Mouse (Mus musculus): ENCODE results near the gene Hmga2.
A peak's percentile ranks its signal among the peaks of the same experiment; 100 is the strongest.

Gene Hmga2

DNA sequence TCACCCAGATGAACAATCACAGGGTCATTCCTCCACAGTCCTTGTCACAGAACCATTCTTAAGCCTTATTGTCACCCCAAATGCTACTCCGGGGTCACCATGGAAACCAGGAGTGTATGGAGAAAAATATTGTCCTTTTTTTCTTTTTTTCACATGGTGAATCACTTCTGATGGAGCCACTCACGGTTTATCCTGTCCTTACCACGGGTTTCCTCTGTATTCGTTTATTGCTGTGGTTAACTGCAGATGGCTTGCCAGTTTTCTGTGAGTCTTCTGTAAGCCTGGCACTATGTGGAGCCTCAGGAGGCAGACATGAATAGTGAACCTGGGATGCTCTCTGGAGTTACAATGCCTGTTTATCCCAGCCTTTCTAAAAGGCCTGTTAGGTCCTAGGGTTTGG, 53.4 kb downstream of the Hmga2 start:
- DNase-seq, result no peak

GRCm38 (mm10) chr10:120422050-120422449, 54.2 kb downstream of the Hmga2 start:
- DNase-seq, result peak; percentile 70 to 79

GRCm38 (mm10) chr10:120420971-120421629, 55.2 kb downstream of the Hmga2 start:
- no peak for DNase-seq

DNA sequence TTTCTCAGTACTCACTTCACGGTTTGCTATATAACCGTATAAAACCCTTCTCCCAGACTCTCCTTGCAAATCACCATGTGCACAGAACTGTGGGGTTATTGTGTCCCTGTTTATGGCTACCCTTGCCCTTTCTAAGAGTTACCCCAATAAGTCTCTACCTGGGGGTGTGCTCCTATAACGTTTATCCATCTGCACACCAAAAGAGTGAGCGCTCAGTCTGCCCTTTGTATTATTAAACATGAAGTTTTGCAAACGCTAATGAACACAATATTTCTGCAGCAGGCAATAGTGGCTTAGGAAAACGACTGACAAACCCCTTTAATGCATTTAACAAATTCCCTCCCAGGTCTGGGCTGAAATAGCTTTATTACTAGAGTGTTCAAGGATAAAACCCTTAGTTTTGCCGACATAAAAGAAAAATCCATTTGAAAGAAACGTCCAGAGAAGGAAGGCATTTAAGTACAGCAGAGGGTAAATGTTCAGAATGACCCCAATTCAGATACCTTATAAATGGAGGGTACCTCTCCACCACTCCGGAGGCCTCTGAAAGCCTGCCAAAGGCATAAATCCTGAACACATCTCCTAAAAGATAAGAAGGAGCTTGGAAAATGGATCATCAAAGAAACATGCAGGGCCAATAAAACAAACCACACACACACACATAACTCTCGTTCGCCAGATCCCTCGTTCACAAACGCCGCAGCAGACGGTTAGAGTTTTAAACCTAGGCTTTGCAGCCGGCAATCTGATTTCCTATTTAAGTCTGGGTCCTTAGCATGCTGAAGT, 57.3 kb downstream of the Hmga2 start:
- no peak for DNase-seq

DNA sequence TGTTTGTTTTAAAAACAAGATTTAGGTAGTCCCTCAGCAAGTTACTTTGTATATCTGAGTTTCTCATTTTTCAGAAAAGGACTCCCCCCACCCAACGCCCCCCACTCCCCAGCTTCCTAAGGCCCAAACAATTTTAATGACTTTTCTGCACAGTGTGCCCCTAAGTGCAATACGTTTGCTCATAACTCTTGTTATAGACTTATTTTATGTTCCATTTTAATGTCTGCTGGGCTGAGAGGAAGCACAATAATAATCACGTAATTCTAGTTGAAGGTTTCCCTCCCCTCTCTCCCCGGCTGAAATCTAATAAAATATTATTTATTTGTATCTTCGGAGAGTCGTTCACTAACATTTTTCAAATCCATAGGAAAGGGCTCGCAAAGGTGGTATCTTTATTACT, 58.1 kb downstream of the Hmga2 start:
- no peak for DNase-seq

GRCm38 (mm10) chr10:120417488-120418118, 58.7 kb downstream of the Hmga2 start:
- no peak for DNase-seq

- DNase-seq, result no peak
Observed at GRCm38 (mm10) chr10:120417116-120417487, 59.2 kb downstream of the Hmga2 start.

DNA sequence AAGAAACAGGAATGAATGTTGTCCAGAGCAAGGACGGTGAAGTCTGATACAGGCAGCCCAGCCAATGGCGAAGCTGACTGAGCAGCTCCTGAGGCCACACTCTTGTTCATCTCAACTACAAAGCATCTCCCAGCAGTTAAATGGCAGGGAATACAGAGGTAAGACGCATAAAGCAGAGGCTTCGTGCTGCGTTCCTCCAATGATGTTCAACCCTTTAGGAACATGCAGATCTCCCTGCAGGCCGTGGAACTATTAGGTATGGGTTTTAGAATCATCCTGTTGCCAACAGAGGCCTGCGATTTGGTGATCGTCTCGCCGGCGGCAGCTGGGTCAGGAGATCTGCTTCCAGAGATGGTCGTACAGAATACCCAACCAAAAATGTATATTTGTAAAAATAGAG, 59.6 kb downstream of the Hmga2 start:
- DNase-seq, result no peak

GRCm38 (mm10) chr10:120412215-120412614, 64.1 kb downstream of the Hmga2 start:
- DNase-seq, result no peak

- no peak for DNase-seq
Observed at GRCm38 (mm10) chr10:120410958-120411357, 65.3 kb downstream of the Hmga2 start.

DNA sequence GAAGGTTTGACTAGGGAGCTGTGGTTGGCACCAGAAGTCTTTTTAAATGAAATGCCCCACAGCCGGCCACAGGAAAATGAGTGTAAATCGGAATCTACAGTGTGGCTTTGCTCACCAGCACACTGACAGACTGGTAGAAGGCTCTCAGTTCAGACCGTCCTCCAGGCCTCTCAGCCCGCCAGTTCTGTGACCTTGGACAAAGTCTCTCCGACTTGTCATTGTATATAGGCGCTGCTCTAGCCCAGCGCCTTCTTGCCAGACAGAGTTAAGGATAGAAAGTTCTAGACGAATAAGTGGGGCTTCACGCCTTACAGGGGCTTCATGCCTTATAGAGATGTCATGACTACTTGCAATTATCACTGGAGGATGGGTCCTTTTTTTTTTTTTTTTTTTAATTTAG, 67.1 kb downstream of the Hmga2 start:
- no peak for DNase-seq

DNA sequence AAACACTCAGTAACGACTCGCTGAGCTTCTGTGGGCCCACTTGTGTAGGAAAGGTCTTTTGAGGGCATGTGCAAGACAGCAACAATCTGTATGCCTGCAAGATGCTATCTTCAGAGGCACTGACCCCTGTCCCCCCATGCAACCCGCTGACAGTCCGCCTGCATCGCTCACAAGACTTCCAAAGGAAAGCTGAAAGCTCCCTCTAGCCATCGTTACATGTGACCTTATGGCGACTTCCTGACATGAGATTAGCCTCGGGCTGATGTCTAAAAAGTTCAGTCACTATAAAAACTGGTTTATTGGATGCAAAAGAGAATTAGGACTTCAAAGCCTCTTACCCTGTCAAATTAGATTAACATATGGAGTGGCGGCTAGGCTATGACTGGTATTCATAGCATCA, 69.0 kb downstream of the Hmga2 start:
- DNase-seq, result no peak

GRCm38 (mm10) chr10:120406038-120406437, 70.2 kb downstream of the Hmga2 start:
- no peak for DNase-seq

GRCm38 (mm10) chr10:120405322-120405721, 70.9 kb downstream of the Hmga2 start:
- no peak for DNase-seq

GRCm38 (mm10) chr10:120402966-120403365, 73.3 kb downstream of the Hmga2 start:
- DNase-seq, result peak in 1 of 2 experiments; percentile 27

DNA sequence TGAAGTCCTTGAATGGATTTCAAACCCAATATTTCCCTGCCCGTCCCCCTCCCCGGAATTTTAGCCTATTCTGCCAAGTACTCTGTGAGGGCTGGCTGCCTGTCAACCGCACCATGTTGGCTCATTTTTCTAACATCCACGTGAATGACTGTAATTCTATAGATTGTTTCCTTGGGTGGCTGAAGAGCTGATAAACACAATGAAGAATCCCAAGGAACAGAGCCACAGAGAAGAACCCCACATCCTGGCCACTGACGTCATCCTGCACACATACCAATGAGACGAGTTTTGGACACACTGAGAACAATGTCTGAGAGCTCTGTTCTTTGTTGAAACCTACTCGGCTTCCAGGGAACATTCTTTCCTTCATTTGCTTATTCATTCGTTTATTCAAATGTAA, 74.5 kb downstream of the Hmga2 start:
- no peak for DNase-seq

GRCm38 (mm10) chr10:120399846-120400510, 76.3 kb downstream of the Hmga2 start:
- DNase-seq, result no peak

DNA sequence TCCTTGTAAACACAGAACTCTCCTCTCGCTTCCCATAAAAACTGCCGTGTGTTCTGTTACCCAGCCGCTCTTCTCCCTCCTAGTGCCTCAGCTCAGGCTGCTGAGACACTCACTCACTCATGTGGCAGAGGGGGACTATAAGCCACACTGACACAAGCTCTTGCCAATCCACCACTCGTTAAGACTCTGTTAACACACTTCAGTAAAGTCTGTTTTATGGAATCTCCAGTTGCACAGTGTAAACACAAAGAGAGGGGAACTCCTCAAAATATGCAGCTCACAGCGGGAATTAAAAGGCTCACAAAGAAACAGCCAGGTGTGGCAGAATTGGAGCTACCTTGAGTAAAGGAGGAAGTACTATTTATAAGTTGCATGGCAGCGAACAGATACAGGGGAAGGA, 77.5 kb downstream of the Hmga2 start:
- no peak for DNase-seq

DNA sequence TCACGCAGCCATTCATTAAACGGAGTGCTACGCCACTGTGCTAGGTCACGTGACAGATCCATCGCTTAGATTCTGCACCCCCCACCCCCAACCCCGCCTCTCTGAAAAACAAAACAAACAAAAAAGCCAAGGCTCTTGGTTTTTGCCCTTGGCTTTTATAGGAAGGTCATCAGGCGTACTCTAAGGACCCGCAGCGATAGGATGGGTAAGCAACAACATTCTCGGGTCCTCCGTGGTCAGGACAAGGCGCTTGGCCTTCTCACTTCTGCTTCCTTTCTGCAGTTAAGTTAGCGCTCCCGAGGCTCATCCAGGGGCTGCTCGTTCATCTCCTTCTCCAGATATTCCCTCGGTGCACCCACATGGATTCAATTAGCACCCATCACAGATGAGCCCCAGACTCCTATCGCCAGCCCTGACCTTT, 79.0 kb downstream of the Hmga2 start:
- no peak for DNase-seq

- no peak for DNase-seq
Observed at GRCm38 (mm10) chr10:120395550-120395949, 80.7 kb downstream of the Hmga2 start.

GRCm38 (mm10) chr10:120394740-120395139, 81.5 kb downstream of the Hmga2 start:
- DNase-seq, result no peak

- DNase-seq, result no peak
Observed at GRCm38 (mm10) chr10:120391971-120392716, 84.1 kb downstream of the Hmga2 start.
